Mouse (Mus musculus) bone marrow macrophage, adult 2 months (primary cell): ENCODE data around the gene Gcnt3.

Experiments used
- CTCF ChIP-seq: IDR thresholded peaks from 2 replicates; pipeline ENCODE4 v1.5.1; 2012; ENCODE audit warnings: low read depth, mild to moderate bottlenecking, low read length, moderate library complexity
- POLR2A ChIP-seq: IDR thresholded peaks from 2 replicates; pipeline ENCODE4 v1.6.1; 2012; ENCODE audit warnings: mild to moderate bottlenecking, low read depth, low read length, borderline replicate concordance

DNA sequence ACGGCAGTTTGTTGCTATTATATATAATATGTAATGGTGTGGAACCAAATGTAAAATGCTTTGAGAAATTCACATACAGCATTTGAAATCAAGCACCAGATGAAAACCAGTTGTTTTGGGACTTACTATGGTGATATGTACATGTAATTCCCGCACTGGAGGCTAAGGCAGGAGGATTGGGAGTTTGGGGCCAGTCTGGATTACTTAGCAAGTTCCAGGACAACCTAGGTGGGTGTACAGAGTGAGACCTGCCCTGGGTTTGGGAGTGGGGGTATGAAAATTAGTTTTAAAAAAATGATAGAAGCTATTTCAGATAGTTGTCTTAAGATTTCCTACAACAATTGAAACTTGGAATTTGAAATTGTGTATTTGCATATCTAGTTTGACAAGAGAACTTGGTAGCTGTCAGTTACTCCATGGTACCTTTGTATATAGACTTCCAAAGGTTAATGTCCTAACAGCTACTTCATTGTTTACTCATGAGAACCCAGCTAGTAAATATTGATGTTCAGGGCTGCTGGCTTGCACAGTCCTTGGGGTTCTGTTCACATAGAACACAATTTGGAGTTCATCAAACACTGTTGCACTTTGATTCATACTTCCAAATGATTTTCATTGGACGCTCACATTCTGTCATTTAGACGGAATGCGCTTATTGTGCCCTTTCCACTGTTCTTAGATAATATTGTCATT is 27.0 kb downstream of the Gcnt3 start:
- no peak for TF ChIP-seq POLR2A
- TF ChIP-seq CTCF, result no peak
